Comparison of ENCODE assay signal across 35 mouse cellular contexts in genomic region chr5:115060977-115061376, GRCm38 (mm10). TPM values are rescaled to one million over a fixed set of nuclear protein-coding genes. Genes with fewer than 3 reads are reported as not detected.
"Had no signal": no experiment of that assay in that cellular context is flagged by ENCODE, and none has a peak within 500 bp of the region (broad histone marks: within the 10 kb centered on the region; RNA-seq: fewer than 3 reads in every experiment).

No protein-coding gene starts in this region.

- H3K9me3 ChIP-seq: heart, embryonic 13.5 days; heart, embryonic 15.5 days; hindbrain, embryonic 13.5 days; hindbrain, embryonic 15.5 days; kidney, embryonic 15.5 days; limb, embryonic 10.5 days; limb, embryonic 12.5 days had no signal

- DNase-seq: gastrocnemius, adult 2 months; gastrocnemius, postnatal 10 days; gastrocnemius, postnatal 36 days; heart, adult 11 months; heart, adult 2 months; heart, postnatal 14 days; heart, postnatal 36 days; kidney, adult 11 months; kidney, adult 2 months; kidney, adult 9 months; kidney, postnatal 14 days; kidney, postnatal 36 days; layer of hippocampus, adult 9-11 months; layer of hippocampus, postnatal 36 days had no signal

- H3K4me2 ChIP-seq: heart, embryonic 11.5 days; heart, embryonic 13.5 days; heart, embryonic 15.5 days; hindbrain, embryonic 13.5 days; hindbrain, embryonic 15.5 days; kidney, embryonic 15.5 days; limb, embryonic 12.5 days had no signal

- H3K4me1 ChIP-seq: hindbrain, embryonic 13.5 days; hindbrain, embryonic 15.5 days; limb, embryonic 12.5 days had no signal

- H3K9ac ChIP-seq: heart, embryonic 13.5 days; heart, embryonic 15.5 days; hindbrain, embryonic 13.5 days; hindbrain, embryonic 15.5 days; kidney, embryonic 15.5 days; limb, embryonic 12.5 days had no signal

- ATAC-seq: hindbrain, postnatal 0 days; intestine, embryonic 16.5 days had no signal

- H3K36me3 ChIP-seq: hindbrain, embryonic 13.5 days had no signal

- H3K4me3 ChIP-seq: gastrocnemius, adult 2 months; heart, adult 2 months; heart, embryonic 13.5 days; heart, embryonic 15.5 days; hindbrain, embryonic 13.5 days; hindbrain, embryonic 15.5 days; kidney, embryonic 15.5 days; limb, embryonic 10.5 days; limb, embryonic 12.5 days had no signal

- H3K27me3 ChIP-seq: heart, embryonic 13.5 days; heart, embryonic 15.5 days; hindbrain, embryonic 13.5 days; hindbrain, embryonic 15.5 days; kidney, embryonic 15.5 days; limb, embryonic 12.5 days had no signal

- H3K27ac ChIP-seq: gastrocnemius, adult 2 months; heart, adult 2 months; heart, embryonic 13.5 days; heart, embryonic 15.5 days; hindbrain, embryonic 13.5 days; hindbrain, embryonic 15.5 days; hindbrain, postnatal 0 days; kidney, embryonic 15.5 days; kidney, postnatal 0 days; limb, embryonic 10.5 days; limb, embryonic 12.5 days had no signal

RNA-seq across cellular contexts. Expression of gene Gm10401, which starts 37.1 kb away (rescaled TPM):
- total RNA-seq: gastrocnemius, adult 2 months; gastrocnemius, postnatal 10 days; gastrocnemius, postnatal 36 days; heart, adult 2 months; heart, postnatal 14 days; heart, postnatal 36 days; hematopoietic stem cell, adult 5-6 weeks; hindbrain, postnatal 0 days; layer of hippocampus, adult 18-20 months; layer of hippocampus, adult 8-10 months; layer of hippocampus, postnatal 14 days; layer of hippocampus, postnatal 36 days; left cerebral cortex, adult 18-20 months; left cerebral cortex, adult 8-10 months; left cerebral cortex, postnatal 10 days; left cerebral cortex, postnatal 25 days; liver, adult 2 months had no signal
- polyA plus RNA-seq: frontal cortex, adult 2 months; heart, adult 2 months; kidney, adult 2 months had no signal
